Mouse (Mus musculus): Measurements from ENCODE around the gene Cyp4f40. TPM values are rescaled to one million over a fixed set of nuclear protein-coding genes. Genes with fewer than 3 reads are reported as not detected.
"Not testable (repeated sequence)": the region's sequence is repeated elsewhere in the genome, so short reads cannot be mapped to it uniquely, and the experiment has no call there.

Cyp4f40 gene
- polyA plus RNA-seq, 1 experiment, result not detected

DNA sequence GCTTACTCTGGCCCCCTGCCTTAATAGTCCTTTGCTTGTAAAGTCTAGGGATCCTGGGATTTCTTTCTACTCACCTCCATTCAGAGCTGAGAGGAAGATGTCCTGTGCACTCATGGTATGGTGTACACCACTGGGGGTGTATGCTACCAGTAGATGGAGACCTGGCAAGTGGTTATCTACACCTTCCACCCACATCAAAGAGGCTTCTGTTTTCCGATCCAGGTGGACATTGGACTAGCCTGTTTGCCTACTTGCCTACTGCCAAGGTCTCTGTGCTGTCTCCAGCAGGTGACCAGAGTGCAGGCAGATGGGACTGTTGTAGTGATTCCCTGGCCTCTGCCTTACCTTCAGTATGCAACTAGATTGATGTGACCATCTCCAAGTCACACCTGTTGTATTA, 32.3 kb downstream of the Cyp4f40 start:
- H3K4me1 ChIP-seq (ENCODE audit: control insufficient read depth, insufficient read depth, low read length), result no peaks in the 10 kb centered on the region
- H3K27ac ChIP-seq (ENCODE audit: insufficient read depth, low read depth, low read length), result no peak overlapping the region
- no peak for TF ChIP-seq CTCF (IDR thresholded peaks at IDR 0.05; ENCODE audit: low read depth, low read length)
- TF ChIP-seq POLR2A (IDR thresholded peaks at IDR 0.05; ENCODE audit: borderline replicate concordance, low read depth, low read length), result no peak
- no peak overlapping the region for H3K4me3 ChIP-seq (ENCODE audit: insufficient read depth, low read length)

DNA sequence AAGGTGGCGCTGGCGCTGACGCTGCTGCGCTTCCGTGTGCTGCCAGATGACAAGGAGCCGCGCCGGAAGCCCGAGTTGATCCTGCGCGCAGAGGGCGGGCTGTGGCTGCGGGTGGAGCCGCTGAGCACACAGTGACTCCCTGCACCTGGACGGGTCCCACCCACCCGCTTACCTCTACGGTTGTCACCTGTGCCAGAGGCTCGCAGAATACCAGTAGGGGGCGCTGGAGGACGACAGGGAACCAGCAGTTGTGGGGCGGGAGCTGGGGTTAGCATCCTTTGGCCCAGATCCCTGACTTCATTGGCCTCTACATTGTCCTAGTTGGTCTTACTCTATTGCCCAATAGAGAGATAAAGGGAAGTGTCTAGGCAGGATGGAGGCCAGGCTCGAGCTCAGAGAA, 44.1 kb downstream of the Cyp4f40 start:
- no peaks in the 10 kb centered on the region for H3K4me1 ChIP-seq (ENCODE audit: control insufficient read depth, insufficient read depth, low read length)
- H3K4me3 ChIP-seq (ENCODE audit: insufficient read depth, low read length), result no peak overlapping the region
- H3K27ac ChIP-seq (ENCODE audit: insufficient read depth, low read depth, low read length), result no peak overlapping the region
- TF ChIP-seq CTCF (IDR thresholded peaks at IDR 0.05; ENCODE audit: low read depth, low read length), result no peak
- no peak for TF ChIP-seq POLR2A (IDR thresholded peaks at IDR 0.05; ENCODE audit: borderline replicate concordance, low read depth, low read length)

DNA sequence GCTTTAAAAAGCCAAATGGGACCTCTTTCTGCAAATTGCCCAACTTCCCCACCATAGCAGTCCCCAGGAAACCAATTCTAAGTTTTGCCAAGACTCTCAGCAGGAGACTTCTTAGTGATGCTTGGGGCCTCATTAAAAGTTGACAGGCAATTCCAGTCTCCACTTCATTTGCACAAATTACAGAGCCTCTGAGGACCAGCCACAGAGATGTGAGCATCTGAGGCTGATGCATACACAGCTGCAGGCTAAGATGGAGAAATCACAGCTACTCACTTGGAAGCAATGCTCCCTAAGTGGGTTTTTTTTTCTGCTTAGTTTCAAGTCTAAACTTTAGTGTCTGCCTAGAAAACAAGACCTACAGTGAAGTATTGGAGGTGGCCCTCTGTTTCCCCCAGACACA, 51.8 kb downstream of the Cyp4f40 start:
- not testable (repeated sequence) for H3K27ac ChIP-seq (ENCODE audit: insufficient read depth, low read depth, low read length); H3K4me1 ChIP-seq (ENCODE audit: control insufficient read depth, insufficient read depth, low read length); H3K4me3 ChIP-seq (ENCODE audit: insufficient read depth, low read length)

DNA sequence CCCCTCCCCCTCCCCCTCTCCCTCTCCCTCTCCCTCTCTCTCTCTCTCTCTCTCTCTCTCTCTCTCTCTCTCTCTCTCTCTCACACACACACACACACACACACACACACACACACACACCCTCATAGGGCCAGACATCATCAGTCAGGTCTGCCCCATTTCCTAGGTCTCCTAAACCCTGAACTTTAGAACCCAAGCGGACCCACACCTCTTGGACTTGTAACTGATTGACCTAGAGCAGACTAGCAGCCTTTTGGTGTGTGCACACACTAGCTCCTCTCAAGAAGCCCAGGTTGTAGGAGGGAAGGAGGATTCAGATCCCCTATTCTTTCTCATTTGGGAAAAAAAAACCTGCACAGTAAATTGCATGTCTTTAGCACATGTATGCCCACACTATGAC, 63.5 kb downstream of the Cyp4f40 start:
- not testable (repeated sequence) for H3K27ac ChIP-seq (ENCODE audit: insufficient read depth, low read depth, low read length); H3K4me3 ChIP-seq (ENCODE audit: insufficient read depth, low read length); H3K4me1 ChIP-seq (ENCODE audit: control insufficient read depth, insufficient read depth, low read length)

DNA sequence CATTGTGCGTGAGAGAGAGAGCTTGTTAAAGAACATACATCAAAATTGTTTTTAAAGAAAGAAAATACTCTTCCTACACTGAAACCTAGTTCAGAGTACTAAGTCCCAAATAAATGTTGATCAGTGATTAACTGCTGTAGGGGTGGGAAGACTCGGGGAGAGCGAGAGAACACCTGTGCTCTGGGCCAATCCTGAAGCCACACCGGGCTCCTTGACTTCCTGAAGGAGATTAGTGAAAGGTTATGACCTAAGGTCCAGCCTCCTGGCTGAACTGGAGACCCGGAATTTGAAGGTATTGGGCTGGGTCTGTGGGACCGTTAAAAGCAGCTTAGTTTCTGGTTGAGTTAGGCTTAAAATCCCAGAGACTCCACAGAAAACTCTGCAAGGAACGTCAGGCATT, 64.1 kb downstream of the Cyp4f40 start:
- TF ChIP-seq CTCF (IDR thresholded peaks at IDR 0.05; ENCODE audit: low read depth, low read length) (no peak), POLR2A (IDR thresholded peaks at IDR 0.05; ENCODE audit: borderline replicate concordance, low read depth, low read length) (no peak)
- Histone ChIP-seq H3K4me3 (ENCODE audit: insufficient read depth, low read length) (no peak overlapping the region), H3K27ac (ENCODE audit: insufficient read depth, low read depth, low read length) (no peak overlapping the region), H3K4me1 (ENCODE audit: control insufficient read depth, insufficient read depth, low read length) (no peaks in the 10 kb centered on the region)

DNA sequence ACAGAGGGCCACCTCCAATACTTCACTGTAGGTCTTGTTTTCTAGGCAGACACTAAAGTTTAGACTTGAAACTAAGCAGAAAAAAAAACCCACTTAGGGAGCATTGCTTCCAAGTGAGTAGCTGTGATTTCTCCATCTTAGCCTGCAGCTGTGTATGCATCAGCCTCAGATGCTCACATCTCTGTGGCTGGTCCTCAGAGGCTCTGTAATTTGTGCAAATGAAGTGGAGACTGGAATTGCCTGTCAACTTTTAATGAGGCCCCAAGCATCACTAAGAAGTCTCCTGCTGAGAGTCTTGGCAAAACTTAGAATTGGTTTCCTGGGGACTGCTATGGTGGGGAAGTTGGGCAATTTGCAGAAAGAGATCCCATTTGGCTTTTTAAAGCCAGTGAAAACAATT, 67.7 kb downstream of the Cyp4f40 start:
- not testable (repeated sequence) for H3K4me1 ChIP-seq (ENCODE audit: control insufficient read depth, insufficient read depth, low read length); H3K27ac ChIP-seq (ENCODE audit: insufficient read depth, low read depth, low read length); H3K4me3 ChIP-seq (ENCODE audit: insufficient read depth, low read length)

Other genes starting within 250 kb of the Cyp4f40 start
- not detected in 2 replicates for gene Pglyrp2, start 234.7 kb upstream of the Cyp4f40 start, polyA plus RNA-seq (2012; ENCODE audit: insufficient read depth, insufficient read length, missing spikeins)
- not detected in 2 replicates for gene Cyp4f39, start 206.2 kb upstream of the Cyp4f40 start, polyA plus RNA-seq (2012; ENCODE audit: insufficient read depth, insufficient read length, missing spikeins)
- 2.2 and 3.5 TPM in 2 replicates for gene Cyp4f17, start 152.8 kb upstream of the Cyp4f40 start, polyA plus RNA-seq (2012; ENCODE audit: insufficient read depth, insufficient read length, missing spikeins)
- 52.2 and 53.6 TPM in 2 replicates for gene Cyp4f16, start 122.3 kb upstream of the Cyp4f40 start, polyA plus RNA-seq (2012; ENCODE audit: insufficient read depth, insufficient read length, missing spikeins)
- 0.48 TPM in 1 of 2 replicates, not detected in the other for gene Cyp4f37, start 37.6 kb upstream of the Cyp4f40 start, polyA plus RNA-seq (2012; ENCODE audit: insufficient read depth, insufficient read length, missing spikeins)
- gene Cyp4f15, start 26.7 kb downstream of the Cyp4f40 start, polyA plus RNA-seq (2012; ENCODE audit: insufficient read depth, insufficient read length, missing spikeins), result not detected in 2 replicates
- gene Zfp871, start 129.4 kb downstream of the Cyp4f40 start, polyA plus RNA-seq (2012; ENCODE audit: insufficient read depth, insufficient read length, missing spikeins), result 44.6 and 47.2 TPM in 2 replicates
- 0.68 and 0.82 TPM in 2 replicates for gene Zfp811, start 151.0 kb downstream of the Cyp4f40 start, polyA plus RNA-seq (2012; ENCODE audit: insufficient read depth, insufficient read length, missing spikeins)
- gene Zfp799, start 171.4 kb downstream of the Cyp4f40 start, polyA plus RNA-seq (2012; ENCODE audit: insufficient read depth, insufficient read length, missing spikeins), result 9.2 and 9.6 TPM in 2 replicates
- gene Zfp870, start 232.7 kb downstream of the Cyp4f40 start, polyA plus RNA-seq (2012; ENCODE audit: insufficient read depth, insufficient read length, missing spikeins), result 5.0 and 6.8 TPM in 2 replicates

Measured in bone marrow macrophage, adult 2 months (primary cell).